Mouse (Mus musculus) adrenal gland, adult (tissue): ENCODE results near the gene Tmem86b.

Experiments
- DNase-seq, 2 experiments: peaks; one replicate each; pipeline ENCODE4 v3.0.0; 2022 to 2023; ENCODE audit warnings: low spot score in 1 of 2; ENCODE audit not compliant: inconsistent age in 2 of 2

Gene Tmem86b

GRCm38 (mm10) chr7:4631031-4631430, at the start of gene Tmem86b:
Gene Tmem86b, minus strand, starts transcription at chr7:4631422.
- peak in 1 of 2 experiments; percentile 22 for DNase-seq

- no peak for DNase-seq
Observed at GRCm38 (mm10) chr7:4675200-4675599, 44.0 kb upstream of the Tmem86b start.

GRCm38 (mm10) chr7:4674114-4674731, 43.0 kb upstream of the Tmem86b start:
- no peak for DNase-seq

GRCm38 (mm10) chr7:4671956-4672355, 40.7 kb upstream of the Tmem86b start:
- peak; percentile 64 to 87 for DNase-seq

GRCm38 (mm10) chr7:4670655-4671255, 39.5 kb upstream of the Tmem86b start:
- peak in 1 of 2 experiments; percentile 70 for DNase-seq

- peak in 1 of 2 experiments; percentile 75 for DNase-seq
Observed at GRCm38 (mm10) chr7:4669156-4669555, 37.9 kb upstream of the Tmem86b start.

GRCm38 (mm10) chr7:4668506-4668905, 37.3 kb upstream of the Tmem86b start:
- DNase-seq, result no peak

GRCm38 (mm10) chr7:4666871-4667270, 35.6 kb upstream of the Tmem86b start:
- DNase-seq, result peak; percentile 69 to 87

GRCm38 (mm10) chr7:4663742-4664141, 32.5 kb upstream of the Tmem86b start:
- no peak for DNase-seq

- no peak for DNase-seq
Observed at GRCm38 (mm10) chr7:4663179-4663578, 32.0 kb upstream of the Tmem86b start.

- peak in 1 of 2 experiments; percentile 60 for DNase-seq
Observed at GRCm38 (mm10) chr7:4659911-4660443, 28.8 kb upstream of the Tmem86b start.

GRCm38 (mm10) chr7:4658912-4659551, 27.8 kb upstream of the Tmem86b start, which contains the start of gene Ppp6r1:
Gene Ppp6r1, minus strand, starts transcription at chr7:4659019.
- DNase-seq, result peak; percentile 98 to 99

GRCm38 (mm10) chr7:4658128-4658907, 27.1 kb upstream of the Tmem86b start:
- DNase-seq, result peak in 1 of 2 experiments; percentile 80

- DNase-seq, result peak in 1 of 2 experiments; percentile 75
Observed at GRCm38 (mm10) chr7:4657521-4658127, 26.4 kb upstream of the Tmem86b start.

GRCm38 (mm10) chr7:4656818-4657217, 25.6 kb upstream of the Tmem86b start:
- peak in 1 of 2 experiments; percentile 54 for DNase-seq

- no peak for DNase-seq
Observed at GRCm38 (mm10) chr7:4655916-4656315, 24.7 kb upstream of the Tmem86b start.

GRCm38 (mm10) chr7:4655393-4655792, 24.2 kb upstream of the Tmem86b start:
- no peak for DNase-seq

- no peak for DNase-seq
Observed at GRCm38 (mm10) chr7:4654221-4654620, 23.0 kb upstream of the Tmem86b start.

- peak in 1 of 2 experiments; percentile 42 for DNase-seq
Observed at GRCm38 (mm10) chr7:4653780-4654179, 22.6 kb upstream of the Tmem86b start.

- DNase-seq, result no peak
Observed at GRCm38 (mm10) chr7:4653351-4653750, 22.1 kb upstream of the Tmem86b start.

- peak in 1 of 2 experiments; percentile 22 for DNase-seq
Observed at GRCm38 (mm10) chr7:4652726-4653125, 21.5 kb upstream of the Tmem86b start.
